Mouse (Mus musculus): ENCODE data around the gene 4930535I16Rik. TPM values are rescaled to one million over a fixed set of nuclear protein-coding genes. Genes with fewer than 3 reads are reported as not detected.
A peak's percentile ranks its signal among the peaks of the same experiment; 100 is the strongest.

Gene 4930535I16Rik
- polyA plus RNA-seq, 1 experiment = not detected

DNA sequence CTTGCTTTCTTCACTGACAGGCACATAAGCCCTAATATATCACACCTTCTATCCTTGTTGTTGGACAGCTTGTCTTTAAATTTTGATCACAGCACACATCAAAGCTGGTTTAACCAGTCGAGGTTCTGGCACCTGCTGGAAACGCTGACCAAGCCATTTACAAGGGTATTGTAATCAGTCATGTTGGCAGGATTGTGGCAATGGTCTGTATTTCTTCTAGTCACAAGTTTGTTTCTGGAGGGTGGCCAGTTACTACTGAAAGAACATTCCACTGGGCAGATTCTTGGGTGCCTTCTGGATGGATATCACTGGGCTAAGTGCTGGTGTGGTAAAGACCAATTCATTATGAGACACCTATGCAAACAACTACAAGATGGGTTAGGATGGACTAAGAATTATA lies 5.4 kb downstream of the 4930535I16Rik start:
- TF ChIP-seq CTCF (IDR thresholded peaks at IDR 0.05; ENCODE audit: extremely low read depth, insufficient read depth, insufficient read length, insufficient replicate concordance) (no peak), POLR2A (IDR thresholded peaks at IDR 0.05; ENCODE audit: low read depth, low read length) (no peak)
- H3K27ac ChIP-seq (ENCODE audit: insufficient read depth, low read length) = no peak overlapping the region
- H3K4me1 ChIP-seq (ENCODE audit: control insufficient read depth, insufficient read depth, insufficient read length) = no peaks in the 10 kb centered on the region
- no peaks in the 10 kb centered on the region for H3K27me3 ChIP-seq (ENCODE audit: control insufficient read depth, insufficient read depth, low read length)
- DNase-seq (ENCODE audit: low read depth in 1 of 2, low spot score in 2 of 2) = no peak
- H3K4me3 ChIP-seq (ENCODE audit: extremely low read depth, insufficient read depth, insufficient read length) = no peak overlapping the region
- H3K36me3 ChIP-seq (ENCODE audit: control insufficient read depth, insufficient read depth, low read length) = peaks cover 1% of the 10 kb centered on the region; the same call in 1 of the 2 replicates
- WGBS = 80% methylated on average over 2 of the region's 2 CpGs

DNA sequence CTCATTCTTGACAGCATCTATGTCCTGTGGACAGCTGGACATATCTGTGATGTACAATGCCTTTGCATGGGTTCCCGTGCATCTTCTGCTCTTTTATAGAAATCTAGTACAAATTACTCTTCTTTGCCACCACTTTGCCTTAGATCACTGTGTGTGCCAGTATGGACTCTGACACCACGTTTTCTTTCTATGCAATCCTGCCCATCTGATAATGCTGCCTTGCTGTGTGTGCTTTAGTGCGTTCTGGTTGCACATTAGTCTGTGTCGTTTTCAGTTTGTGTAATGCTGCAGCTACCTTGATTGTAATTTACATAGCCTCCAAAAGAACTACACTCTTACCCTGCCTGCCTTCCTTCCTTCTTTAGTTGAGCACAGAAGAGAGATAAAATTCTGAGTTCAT lies 6.3 kb downstream of the 4930535I16Rik start:
- H3K4me3 ChIP-seq (ENCODE audit: extremely low read depth, insufficient read depth, insufficient read length) = no peak overlapping the region
- TF ChIP-seq CTCF (IDR thresholded peaks at IDR 0.05; ENCODE audit: extremely low read depth, insufficient read depth, insufficient read length, insufficient replicate concordance) = no peak
- no peak for TF ChIP-seq POLR2A (IDR thresholded peaks at IDR 0.05; ENCODE audit: low read depth, low read length)
- H3K27me3 ChIP-seq (ENCODE audit: control insufficient read depth, insufficient read depth, low read length) = no peaks in the 10 kb centered on the region
- no peak overlapping the region for H3K27ac ChIP-seq (ENCODE audit: insufficient read depth, low read length)
- no peak for DNase-seq (ENCODE audit: low read depth in 1 of 2, low spot score in 2 of 2)
- 89% methylated on average over 4 of the region's 4 CpGs for WGBS
- H3K4me1 ChIP-seq (ENCODE audit: control insufficient read depth, insufficient read depth, insufficient read length) = no peaks in the 10 kb centered on the region
- H3K36me3 ChIP-seq (ENCODE audit: control insufficient read depth, insufficient read depth, low read length) = peaks cover 1% of the 10 kb centered on the region; the same call in 1 of the 2 replicates

DNA sequence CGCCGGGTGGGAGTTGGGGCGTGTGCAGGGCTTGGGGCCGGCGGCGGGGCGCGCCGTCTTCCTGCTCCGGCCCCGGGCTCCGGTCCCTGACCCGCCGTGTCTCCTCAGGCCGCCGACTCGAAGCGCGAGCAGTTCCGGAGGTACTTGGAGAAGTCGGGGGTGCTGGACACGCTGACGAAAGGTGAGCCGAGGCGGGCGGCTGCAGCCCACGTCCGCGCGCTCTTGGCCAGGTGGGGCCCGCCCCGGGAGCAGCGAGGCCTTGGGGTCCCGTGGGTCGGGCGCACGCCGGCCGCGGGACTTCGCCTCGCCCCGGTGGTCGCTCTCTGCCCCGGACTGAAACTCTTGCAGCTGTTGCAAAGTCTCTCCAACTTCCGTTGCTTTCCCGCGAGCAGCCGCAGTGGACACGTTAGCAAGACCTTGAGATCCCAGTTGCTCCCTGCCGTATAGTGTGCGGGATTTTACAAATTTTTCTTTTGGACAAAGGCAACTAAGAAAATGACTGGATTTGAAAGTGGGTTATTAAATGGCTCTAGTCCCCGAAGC lies 12.6 kb downstream of the 4930535I16Rik start:
- peak overlapping the region; percentile 78 for H3K4me3 ChIP-seq (ENCODE audit: extremely low read depth, insufficient read depth, insufficient read length)
- no peaks in the 10 kb centered on the region for H3K36me3 ChIP-seq (ENCODE audit: control insufficient read depth, insufficient read depth, low read length)
- TF ChIP-seq CTCF (IDR thresholded peaks at IDR 0.05; ENCODE audit: extremely low read depth, insufficient read depth, insufficient read length, insufficient replicate concordance) (no peak), POLR2A (IDR thresholded peaks at IDR 0.05; ENCODE audit: low read depth, low read length) (no peak)
- under 1% methylated on average over 53 of the region's 53 CpGs for WGBS
- H3K4me1 ChIP-seq (ENCODE audit: control insufficient read depth, insufficient read depth, insufficient read length) = no peaks in the 10 kb centered on the region; the same call in 1 of the 2 replicates
- H3K27me3 ChIP-seq (ENCODE audit: control insufficient read depth, insufficient read depth, low read length) = no peaks in the 10 kb centered on the region
- DNase-seq (ENCODE audit: low read depth in 1 of 2, low spot score in 2 of 2) = no peak
- H3K27ac ChIP-seq (ENCODE audit: insufficient read depth, low read length) = peak overlapping the region; percentile 67

DNA sequence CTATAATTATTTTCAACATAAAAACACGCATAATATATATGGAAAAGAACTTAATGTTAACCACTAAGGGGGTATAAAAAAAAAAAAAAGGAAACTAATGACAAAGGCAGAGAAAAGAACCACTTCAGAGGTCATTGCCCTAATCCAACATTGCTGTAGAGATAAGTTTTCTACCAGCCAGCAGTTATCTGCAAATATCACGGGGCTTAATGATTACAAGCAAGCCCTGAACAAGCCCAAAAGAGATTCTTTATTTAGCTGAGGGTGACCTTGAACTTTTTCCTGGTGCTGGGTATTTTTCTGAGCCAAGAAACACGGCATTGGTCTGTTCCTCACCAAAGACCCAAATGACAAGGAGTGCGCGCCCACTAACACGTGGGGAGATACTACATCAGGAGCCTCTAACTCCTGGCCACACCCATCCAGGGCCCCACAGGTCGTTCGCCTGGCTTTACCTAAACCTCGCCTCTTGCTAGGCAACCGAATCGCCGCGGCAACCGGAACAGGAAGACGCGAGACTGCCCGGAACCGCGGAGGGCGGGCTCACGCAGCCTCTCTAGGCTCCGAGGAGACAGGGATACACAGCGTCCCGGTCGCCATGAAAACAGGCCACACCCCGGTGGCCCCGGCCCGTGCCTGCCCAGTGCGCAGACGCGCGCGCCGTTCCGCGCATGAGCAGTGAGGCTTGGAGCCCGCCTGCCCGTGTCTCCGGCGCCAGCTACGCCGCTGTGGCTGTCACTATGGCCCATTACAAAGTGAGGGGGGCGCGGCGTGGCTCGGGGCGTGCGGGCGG lies 13.3 kb downstream of the 4930535I16Rik start, which contains the start of gene Mycbp:
TSS of gene Mycbp (plus strand) at position 500 of the 793 bp plus-strand sequence.
- H3K27me3 ChIP-seq (ENCODE audit: control insufficient read depth, insufficient read depth, low read length) = no peaks in the 10 kb centered on the region
- H3K36me3 ChIP-seq (ENCODE audit: control insufficient read depth, insufficient read depth, low read length) = no peaks in the 10 kb centered on the region
- peak; percentile 93 to 99 for DNase-seq (ENCODE audit: low read depth in 1 of 2, low spot score in 2 of 2)
- H3K27ac ChIP-seq (ENCODE audit: insufficient read depth, low read length) = peak within 1 kb of the TSS; percentile 67
- TF ChIP-seq POLR2A (IDR thresholded peaks at IDR 0.05; ENCODE audit: low read depth, low read length) (0 out of 2 replicates have a peak, but pooled peaks have one; percentile 1), CTCF (IDR thresholded peaks at IDR 0.05; ENCODE audit: extremely low read depth, insufficient read depth, insufficient read length, insufficient replicate concordance) (no peak)
- H3K4me3 ChIP-seq (ENCODE audit: extremely low read depth, insufficient read depth, insufficient read length) = peak within 1 kb of the TSS; percentile 78
- WGBS = 1% methylated on average over 49 of the region's 49 CpGs
- H3K4me1 ChIP-seq (ENCODE audit: control insufficient read depth, insufficient read depth, insufficient read length) = no peaks in the 10 kb centered on the region; the same call in 1 of the 2 replicates

DNA sequence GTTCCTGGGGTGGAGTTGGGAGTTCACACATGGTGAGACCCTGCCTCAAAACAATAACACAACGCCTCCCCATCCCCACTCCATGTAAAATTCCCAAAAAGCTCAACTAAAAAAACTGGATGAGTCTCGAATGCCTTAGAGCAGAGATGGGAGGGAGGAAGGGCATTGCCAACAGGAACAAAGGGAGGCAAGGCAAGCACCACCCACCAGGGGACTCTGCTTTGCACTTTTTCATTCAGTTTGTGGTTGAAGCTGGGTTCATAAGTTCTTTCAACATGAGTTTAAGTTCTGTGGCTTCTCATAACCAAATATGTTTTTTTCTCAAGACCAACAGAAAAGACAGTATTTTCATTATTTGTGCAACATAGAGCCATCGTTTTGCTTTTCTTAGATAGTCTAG lies 14.4 kb downstream of the 4930535I16Rik start:
- no peak overlapping the region for H3K4me3 ChIP-seq (ENCODE audit: extremely low read depth, insufficient read depth, insufficient read length)
- WGBS = 71% methylated on average over 3 of the region's 3 CpGs
- no peaks in the 10 kb centered on the region for H3K27me3 ChIP-seq (ENCODE audit: control insufficient read depth, insufficient read depth, low read length)
- no peak for DNase-seq (ENCODE audit: low read depth in 1 of 2, low spot score in 2 of 2)
- H3K4me1 ChIP-seq (ENCODE audit: control insufficient read depth, insufficient read depth, insufficient read length) = no peaks in the 10 kb centered on the region; the same call in 1 of the 2 replicates
- H3K27ac ChIP-seq (ENCODE audit: insufficient read depth, low read length) = no peak overlapping the region
- H3K36me3 ChIP-seq (ENCODE audit: control insufficient read depth, insufficient read depth, low read length) = no peaks in the 10 kb centered on the region
- no peak for TF ChIP-seq CTCF (IDR thresholded peaks at IDR 0.05; ENCODE audit: extremely low read depth, insufficient read depth, insufficient read length, insufficient replicate concordance)
- no peak for TF ChIP-seq POLR2A (IDR thresholded peaks at IDR 0.05; ENCODE audit: low read depth, low read length)

DNA sequence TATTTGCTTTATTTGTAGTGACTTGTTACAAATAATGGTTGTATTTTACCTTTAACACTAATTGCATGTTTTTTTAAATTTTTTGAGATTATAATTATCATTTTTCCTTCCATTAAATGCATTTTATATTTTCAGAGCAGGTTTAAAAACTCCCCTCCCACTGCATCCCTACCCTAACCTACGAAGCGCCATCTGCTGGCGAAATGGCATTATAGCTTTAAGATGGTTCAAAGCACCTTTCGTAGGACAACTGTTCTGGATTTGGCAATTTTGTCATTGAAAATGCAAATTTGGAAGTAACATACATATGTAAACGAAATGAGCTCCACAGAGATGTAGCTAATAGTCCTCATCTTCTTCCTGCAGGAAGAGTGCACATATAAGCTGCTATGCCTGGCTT lies 19.1 kb downstream of the 4930535I16Rik start:
- TF ChIP-seq CTCF (IDR thresholded peaks at IDR 0.05; ENCODE audit: extremely low read depth, insufficient read depth, insufficient read length, insufficient replicate concordance) (peak; percentile 41; the same call in 1 of the 2 replicates), POLR2A (IDR thresholded peaks at IDR 0.05; ENCODE audit: low read depth, low read length) (no peak)
- DNase-seq (ENCODE audit: low read depth in 1 of 2, low spot score in 2 of 2) = peak; percentile 17 to 30
- WGBS = 13% methylated on average over 5 of the region's 5 CpGs
- H3K4me3 ChIP-seq (ENCODE audit: extremely low read depth, insufficient read depth, insufficient read length) = no peak overlapping the region
- H3K27ac ChIP-seq (ENCODE audit: insufficient read depth, low read length) = no peak overlapping the region
- no peaks in the 10 kb centered on the region for H3K27me3 ChIP-seq (ENCODE audit: control insufficient read depth, insufficient read depth, low read length)
- no peaks in the 10 kb centered on the region for H3K4me1 ChIP-seq (ENCODE audit: control insufficient read depth, insufficient read depth, insufficient read length)
- H3K36me3 ChIP-seq (ENCODE audit: control insufficient read depth, insufficient read depth, low read length) = no peaks in the 10 kb centered on the region
